Mouse (Mus musculus) midbrain, postnatal 0 days (tissue): Measurements from ENCODE around the gene Gm47995. TPM values are rescaled to one million over a fixed set of nuclear protein-coding genes. Genes with fewer than 3 reads are reported as not detected.

Experiments
- ATAC-seq: fragments of 200-750 bp; cut with Nextera tagmentation; 2 replicates; pipeline ENCODE4 v1.8.0; 2017; ENCODE audit warnings: moderate number of reproducible peaks, mild to moderate bottlenecking, moderate TSS enrichment, moderate library complexity; ENCODE audit not compliant: low FRiP score
- DNase-seq: peaks from one replicate; pipeline ENCODE4 v3.0.0-alpha.2; 2015; ENCODE audit warnings: low spot score
- H3K27ac ChIP-seq: fragments of 300-500 bp; sonication (generic); 2 replicates; pipeline ENCODE4 v1.5.1; 2014; ENCODE audit warnings: low read depth, mild to moderate bottlenecking, low read length, mixed read lengths
- H3K27me3 ChIP-seq: fragments of 300-500 bp; sonication (generic); 2 replicates; pipeline ENCODE4 v1.6.1; 2014; ENCODE audit warnings: low read length, control low read depth, mixed read lengths; ENCODE audit not compliant: insufficient read depth
- H3K36me3 ChIP-seq: fragments of 300-500 bp; sonication (generic); 2 replicates; pipeline ENCODE4 v1.6.1; 2014; ENCODE audit warnings: low read length, control low read depth, mixed read lengths; ENCODE audit not compliant: insufficient read depth
- H3K4me1 ChIP-seq: fragments of 300-500 bp; sonication (generic); 2 replicates; pipeline ENCODE4 v1.6.1; 2014; ENCODE audit warnings: mild to moderate bottlenecking, control low read depth, antibody characterized with exemption, low read length, mixed read lengths; ENCODE audit not compliant: insufficient read depth
- H3K4me2 ChIP-seq: fragments of 300-500 bp; sonication (generic); 2 replicates; pipeline ENCODE4 v1.6.1; 2014; ENCODE audit warnings: low read depth, mild to moderate bottlenecking, low read length, mixed read lengths; ENCODE audit not compliant: poor library complexity, severe bottlenecking
- H3K4me3 ChIP-seq: fragments of 300-500 bp; sonication (generic); 2 replicates; pipeline ENCODE4 v1.5.1; 2014; ENCODE audit warnings: low read depth, mild to moderate bottlenecking, low read length, moderate library complexity
- H3K9ac ChIP-seq: fragments of 300-500 bp; sonication (generic); replicated peaks from 2 replicates; pipeline ENCODE4 v1.6.1; 2014; ENCODE audit warnings: mild to moderate bottlenecking, low read length, moderate library complexity, mixed read lengths; ENCODE audit not compliant: poor library complexity, severe bottlenecking
- H3K9me3 ChIP-seq: fragments of 300-500 bp; sonication (generic); 2 replicates; pipeline ENCODE4 v1.6.1; 2016; ENCODE audit warnings: low read length, control low read depth
- CTCF ChIP-seq: IDR thresholded peaks from 2 replicates; pipeline ENCODE4 v1.5.1; 2016; ENCODE audit warnings: antibody characterized with exemption, mild to moderate bottlenecking
- WGBS: fragments of 180-500 bp; shearing (Covaris S2); extraction: QIAGEN DNeasy Blood & Tissue Kit; methylation state at CpG from one replicate; pipeline ENCODE4 v1.1.7; 2014; 5-methylcytosine and 5-hydroxymethylcytosine counted together
- polyA plus RNA-seq: library from polyadenylated mRNA; unstranded; fragments of >200 nt; fragmentation: Nextera tagmentation; extraction: Ambion mirVana; gene quantifications from 2 replicates; pipeline ENCODE4 v1.2.1, GENCODE M21; 2015
- total RNA-seq: library from RNA; depleted of rRNA; stranded (reverse); fragments of >200 nt; gene quantifications from 2 replicates; pipeline ENCODE4 v1.2.3, GENCODE M21; 2014

Gene Gm47995
- total and polyA plus RNA-seq, 2 experiments from 2014 or later: not detected

DNA sequence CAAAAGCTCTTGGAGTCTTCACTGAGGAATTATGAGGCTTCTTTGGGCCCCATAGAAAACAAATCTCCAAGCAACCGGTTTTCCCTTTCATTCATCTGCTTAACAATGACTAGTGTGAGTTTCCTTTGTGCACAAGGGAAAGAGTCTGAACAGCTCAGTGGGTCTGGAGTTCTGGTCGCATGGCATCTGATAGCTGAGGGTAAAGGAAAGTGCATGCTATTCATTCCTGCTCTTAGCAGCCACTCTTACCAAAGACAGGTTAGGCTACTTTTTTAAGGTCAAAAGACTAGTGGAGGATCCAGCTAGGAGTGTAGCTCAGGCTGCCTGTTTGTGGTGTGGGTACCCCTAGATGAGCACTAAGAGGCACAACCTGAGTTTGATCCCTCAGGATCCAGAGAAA is 37.3 kb downstream of the Gm47995 start:
- no peak for DNase-seq
- ATAC-seq: no peak
- Histone ChIP-seq H3K27me3 (no peaks in the 10 kb centered on the region), H3K27ac (no peak overlapping the region), H3K9me3 (0 out of 2 replicates have a peak, but pooled peaks cover 3% of the 10 kb centered on the region), H3K4me3 (no peak overlapping the region), H3K36me3 (no peaks in the 10 kb centered on the region), H3K4me1 (no peaks in the 10 kb centered on the region), H3K9ac (no peak overlapping the region), H3K4me2 (no peak overlapping the region)
- no peak for TF ChIP-seq CTCF
- 22% methylated on average over 2 of the region's 2 CpGs for WGBS

DNA sequence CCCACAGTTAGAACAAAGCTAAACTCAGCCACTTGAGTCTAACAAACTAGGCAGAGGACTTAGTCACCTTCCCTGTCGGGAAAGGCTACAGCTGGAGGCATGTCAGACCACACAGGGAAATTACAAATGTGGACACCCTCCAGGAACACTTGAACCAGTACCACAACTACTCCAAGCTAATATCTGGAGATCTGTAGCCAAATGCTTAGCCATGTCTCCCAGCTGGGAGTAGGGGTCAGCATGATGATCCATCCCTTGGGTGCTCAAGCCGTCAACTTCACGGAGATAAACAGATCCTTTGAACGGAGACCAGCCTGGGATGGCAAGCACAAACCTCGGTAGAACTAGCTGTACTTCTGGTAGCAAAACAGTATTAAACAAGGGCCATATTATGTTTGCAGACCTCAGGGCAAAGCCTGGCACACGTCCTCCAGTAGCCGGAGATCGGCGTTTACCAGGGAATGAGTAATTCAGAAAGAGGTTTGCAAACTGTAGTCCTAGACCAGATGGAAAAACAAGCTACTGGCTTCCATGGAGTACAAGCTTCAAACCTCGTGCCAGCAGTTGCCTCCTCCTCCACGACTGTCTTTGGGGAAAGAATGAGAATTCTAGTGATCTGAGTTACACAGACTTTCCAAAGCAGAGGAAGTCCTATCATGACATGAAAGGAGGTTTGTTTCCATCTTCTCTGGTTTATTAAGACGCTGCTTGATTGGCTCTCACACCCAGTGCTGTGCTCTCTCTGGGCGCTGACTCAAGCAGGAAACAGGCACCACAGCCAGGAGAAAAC is 38.1 kb downstream of the Gm47995 start:
- Histone ChIP-seq H3K27ac (no peak overlapping the region), H3K4me2 (no peak overlapping the region), H3K9ac (no peak overlapping the region), H3K27me3 (no peaks in the 10 kb centered on the region), H3K4me1 (no peaks in the 10 kb centered on the region), H3K36me3 (no peaks in the 10 kb centered on the region), H3K4me3 (no peak overlapping the region), H3K9me3 (0 out of 2 replicates have a peak, but pooled peaks cover 3% of the 10 kb centered on the region)
- DNase-seq (no peak), ATAC-seq (no peak)
- no peak for TF ChIP-seq CTCF
- WGBS: 64% methylated on average over 13 of the region's 13 CpGs

GRCm38 (mm10) chr1:151237780-151238179 is 39.5 kb downstream of the Gm47995 start:
- Histone ChIP-seq H3K9me3 (0 out of 2 replicates have a peak, but pooled peaks cover 3% of the 10 kb centered on the region), H3K27ac (no peak overlapping the region), H3K4me1 (no peaks in the 10 kb centered on the region), H3K27me3 (no peaks in the 10 kb centered on the region), H3K9ac (no peak overlapping the region), H3K36me3 (no peaks in the 10 kb centered on the region), H3K4me3 (no peak overlapping the region), H3K4me2 (no peak overlapping the region)
- DNase-seq: no peak
- TF ChIP-seq CTCF: no peak
- 88% methylated on average over 3 of the region's 3 CpGs for WGBS
- no peak for ATAC-seq

DNA sequence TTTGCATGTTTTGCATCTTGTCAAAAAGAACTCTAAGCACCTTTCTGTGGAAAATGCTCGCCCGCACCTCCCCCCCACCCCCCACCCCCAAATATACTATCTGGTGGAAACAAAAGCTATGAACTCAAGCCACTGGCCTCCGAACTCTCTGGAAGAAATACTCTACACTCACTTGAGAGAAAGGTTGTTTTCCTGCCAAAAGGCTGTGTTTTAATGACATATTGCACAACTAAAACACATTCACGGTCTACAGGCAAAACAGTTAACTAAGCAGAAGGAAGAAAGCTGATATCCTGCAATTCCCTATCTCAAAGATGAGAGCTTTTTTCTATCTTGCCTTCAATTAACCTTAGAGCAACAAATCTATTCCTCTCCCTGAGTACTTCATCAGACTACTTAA is 45.1 kb downstream of the Gm47995 start:
- Histone ChIP-seq H3K36me3 (no peaks in the 10 kb centered on the region), H3K27me3 (no peaks in the 10 kb centered on the region), H3K9ac (no peak overlapping the region), H3K4me2 (no peak overlapping the region), H3K4me3 (no peak overlapping the region), H3K27ac (no peak overlapping the region), H3K4me1 (no peaks in the 10 kb centered on the region), H3K9me3 (0 out of 2 replicates have a peak, but pooled peaks cover 3% of the 10 kb centered on the region)
- no peak for TF ChIP-seq CTCF
- 92% methylated on average over 4 of the region's 4 CpGs for WGBS
- no peak for ATAC-seq
- no peak for DNase-seq

DNA sequence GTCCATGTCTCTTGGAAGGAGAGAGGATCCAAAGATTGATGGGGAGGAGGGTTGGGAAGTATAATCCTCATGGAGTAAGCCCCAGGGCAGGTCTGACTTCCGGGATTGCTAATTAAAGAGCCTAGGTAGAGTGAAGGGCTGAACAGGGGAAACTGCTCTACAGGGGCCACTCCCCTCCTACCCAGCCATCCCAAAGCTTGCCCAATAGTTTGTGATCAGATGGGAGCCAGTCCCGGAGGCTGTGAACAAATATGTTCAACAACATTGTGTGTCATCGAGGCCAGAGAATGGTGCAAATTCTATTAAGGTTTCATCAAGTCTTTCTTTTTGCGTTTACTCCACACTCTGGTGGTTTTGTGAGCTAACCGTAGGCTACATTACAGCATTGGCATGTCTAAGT is 45.8 kb downstream of the Gm47995 start:
- no peak for TF ChIP-seq CTCF
- Histone ChIP-seq H3K9ac (no peak overlapping the region), H3K4me1 (no peaks in the 10 kb centered on the region), H3K36me3 (no peaks in the 10 kb centered on the region), H3K4me2 (no peak overlapping the region), H3K9me3 (0 out of 2 replicates have a peak, but pooled peaks cover 3% of the 10 kb centered on the region), H3K27ac (no peak overlapping the region), H3K27me3 (no peaks in the 10 kb centered on the region), H3K4me3 (no peak overlapping the region)
- 96% methylated on average over 5 of the region's 5 CpGs for WGBS
- ATAC-seq (no peak), DNase-seq (no peak)

DNA sequence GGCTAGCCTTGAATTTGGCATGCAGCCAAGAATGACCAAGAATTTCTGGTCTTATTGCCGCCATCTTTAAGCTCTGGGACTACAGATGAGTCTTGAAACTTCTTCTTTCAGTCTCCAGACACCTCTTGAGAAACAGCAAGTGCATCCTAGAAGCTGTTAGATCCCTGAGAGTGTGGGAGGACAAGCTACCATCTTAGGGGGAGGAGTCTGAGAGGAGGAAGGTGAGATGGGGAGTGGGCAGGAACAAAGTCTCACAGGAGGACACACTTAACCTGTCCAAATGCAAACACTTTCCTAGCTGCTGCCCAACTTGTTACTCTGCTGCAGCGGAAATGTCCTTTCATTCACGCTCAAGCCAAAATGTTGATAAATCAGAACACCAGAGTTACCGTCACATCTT is 46.5 kb downstream of the Gm47995 start:
- H3K9me3 ChIP-seq: 0 out of 2 replicates have a peak, but pooled peaks cover 3% of the 10 kb centered on the region
- H3K36me3 ChIP-seq: no peaks in the 10 kb centered on the region
- no peak overlapping the region for H3K27ac ChIP-seq
- no peaks in the 10 kb centered on the region for H3K27me3 ChIP-seq
- WGBS: 93% methylated on average over 4 of the region's 4 CpGs
- DNase-seq: no peak
- no peaks in the 10 kb centered on the region for H3K4me1 ChIP-seq
- H3K4me2 ChIP-seq: no peak overlapping the region
- no peak overlapping the region for H3K9ac ChIP-seq
- no peak for ATAC-seq
- H3K4me3 ChIP-seq: no peak overlapping the region
- no peak for TF ChIP-seq CTCF
